Mouse (Mus musculus) splenic B cell, adult 2 months (primary cell): Measurements from ENCODE around the gene Ncf1.
A peak's percentile ranks its signal among the peaks of the same experiment; 100 is the strongest.

Experiments
- DNase-seq: peaks from one replicate; pipeline ENCODE4 v3.0.0-alpha.2; 2011; ENCODE audit warnings: low read depth, low spot score
- H3K27me3 ChIP-seq: 2 replicates; pipeline ENCODE4 v1.6.1; 2012; ENCODE audit warnings: mild to moderate bottlenecking, low read length, moderate library complexity, mixed read lengths; ENCODE audit not compliant: control insufficient read depth, poor library complexity, insufficient read depth, severe bottlenecking
- H3K36me3 ChIP-seq: 2 replicates; pipeline ENCODE4 v1.6.1; 2012; ENCODE audit warnings: mild to moderate bottlenecking, low read length, moderate library complexity, mixed read lengths; ENCODE audit not compliant: control insufficient read depth, poor library complexity, insufficient read depth, severe bottlenecking

Gene Ncf1

GRCm38 (mm10) chr5:134257349-134258031, 28.1 kb upstream of the Ncf1 start:
- H3K36me3 ChIP-seq, result peaks cover 15% of the 10 kb centered on the region
- no peak for DNase-seq
- no peaks in the 10 kb centered on the region for H3K27me3 ChIP-seq

- no peak for DNase-seq
- peaks cover 10% of the 10 kb centered on the region for H3K36me3 ChIP-seq
- no peaks in the 10 kb centered on the region for H3K27me3 ChIP-seq
Observed at GRCm38 (mm10) chr5:134255294-134255693, 25.9 kb upstream of the Ncf1 start.

DNA sequence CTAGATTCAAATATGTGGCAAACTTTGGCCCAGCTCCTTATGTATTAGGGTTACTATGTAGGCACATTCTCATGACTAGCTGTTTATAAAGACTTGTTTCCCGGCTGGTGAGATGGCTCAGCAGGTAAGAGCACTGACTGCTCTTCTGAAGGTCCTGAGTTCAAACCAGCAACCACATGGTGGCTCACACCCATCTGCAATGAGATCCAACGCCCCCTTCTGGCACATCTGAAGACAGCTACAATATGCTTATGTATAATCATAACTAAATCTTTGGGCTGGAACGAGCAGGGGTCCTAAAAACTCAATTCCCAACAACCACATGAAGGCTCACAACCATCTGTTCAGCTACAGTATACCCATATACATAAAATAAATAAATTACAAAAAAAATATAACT, 24.4 kb upstream of the Ncf1 start:
- Histone ChIP-seq H3K36me3 (peaks cover 7% of the 10 kb centered on the region), H3K27me3 (no peaks in the 10 kb centered on the region)
- DNase-seq, result peak; percentile 77

- DNase-seq, result no peak
- Histone ChIP-seq H3K36me3 (peaks cover 6% of the 10 kb centered on the region), H3K27me3 (no peaks in the 10 kb centered on the region)
Observed at GRCm38 (mm10) chr5:134251083-134251482, 21.7 kb upstream of the Ncf1 start.

DNA sequence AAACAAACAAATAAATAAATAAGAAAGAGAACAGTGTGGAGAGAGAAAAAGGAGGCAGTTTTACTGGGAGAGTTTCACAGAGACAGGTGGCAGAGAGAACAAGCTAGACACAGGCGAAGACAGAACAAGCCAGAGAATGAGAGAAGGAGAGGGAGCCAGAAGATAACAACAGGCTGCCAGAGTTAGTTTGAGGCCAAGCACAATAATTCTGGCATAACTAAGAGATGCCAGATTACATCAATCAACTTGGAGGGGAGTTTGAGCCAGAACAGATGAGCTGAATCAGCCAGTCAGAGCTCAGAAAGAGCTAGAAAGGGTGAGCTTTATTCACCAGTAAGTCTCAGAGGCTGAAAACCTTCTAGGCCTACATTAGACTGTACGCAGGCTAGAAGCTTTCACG, 21.2 kb upstream of the Ncf1 start:
- peaks cover 6% of the 10 kb centered on the region for H3K36me3 ChIP-seq
- no peaks in the 10 kb centered on the region for H3K27me3 ChIP-seq
- DNase-seq, result no peak

DNA sequence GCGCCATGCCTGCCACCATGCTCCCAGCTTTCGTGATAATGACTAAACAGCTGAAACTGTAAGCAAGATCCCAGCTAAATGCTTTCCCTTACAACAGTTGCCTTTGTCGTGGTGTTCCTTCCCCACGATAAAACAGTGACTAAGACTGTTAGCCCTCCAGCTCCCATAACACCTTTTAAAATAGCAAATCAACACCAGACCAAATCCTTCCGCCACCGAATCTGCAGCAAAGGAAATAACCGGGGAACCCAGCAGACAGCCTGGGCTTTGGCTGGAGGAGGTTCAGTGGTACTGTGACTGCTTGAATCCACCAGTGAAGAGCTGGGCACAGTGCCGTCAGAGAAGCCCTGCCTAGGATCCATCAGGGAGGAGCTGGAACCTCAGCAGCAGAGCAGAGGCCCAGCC, 19.8 kb upstream of the Ncf1 start:
- Histone ChIP-seq H3K27me3 (no peaks in the 10 kb centered on the region), H3K36me3 (peaks cover 8% of the 10 kb centered on the region)
- DNase-seq, result no peak

GRCm38 (mm10) chr5:134248608-134249244, 19.3 kb upstream of the Ncf1 start:
- Histone ChIP-seq H3K36me3 (peaks cover 7% of the 10 kb centered on the region), H3K27me3 (no peaks in the 10 kb centered on the region)
- no peak for DNase-seq

- Histone ChIP-seq H3K36me3 (peaks cover 6% of the 10 kb centered on the region), H3K27me3 (no peaks in the 10 kb centered on the region)
- DNase-seq, result no peak
Observed at GRCm38 (mm10) chr5:134246146-134246545, 16.7 kb upstream of the Ncf1 start.

DNA sequence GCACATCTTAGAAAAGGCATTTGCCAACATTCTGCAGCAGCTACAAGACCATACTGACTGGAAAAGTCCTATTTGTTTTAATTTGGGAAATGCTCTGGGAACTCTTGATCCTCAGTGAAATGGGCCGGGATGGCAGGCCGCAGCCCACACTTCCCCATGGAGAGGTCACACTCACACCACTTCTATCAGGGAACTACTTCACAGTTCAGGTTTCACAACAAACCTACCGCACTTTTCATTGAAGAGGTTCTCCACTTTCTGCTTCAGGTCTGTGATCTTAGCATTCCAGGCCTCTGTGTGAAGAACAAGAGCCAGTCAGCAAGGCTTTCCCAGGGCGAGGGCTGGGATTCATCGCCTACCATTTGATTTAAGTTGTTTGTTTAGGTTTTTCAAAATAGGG, 15.5 kb upstream of the Ncf1 start:
- Histone ChIP-seq H3K36me3 (peaks cover 10% of the 10 kb centered on the region), H3K27me3 (no peaks in the 10 kb centered on the region)
- DNase-seq, result no peak

GRCm38 (mm10) chr5:134243661-134244436, 14.4 kb upstream of the Ncf1 start:
- Histone ChIP-seq H3K27me3 (no peaks in the 10 kb centered on the region), H3K36me3 (peaks cover 10% of the 10 kb centered on the region)
- no peak for DNase-seq

DNA sequence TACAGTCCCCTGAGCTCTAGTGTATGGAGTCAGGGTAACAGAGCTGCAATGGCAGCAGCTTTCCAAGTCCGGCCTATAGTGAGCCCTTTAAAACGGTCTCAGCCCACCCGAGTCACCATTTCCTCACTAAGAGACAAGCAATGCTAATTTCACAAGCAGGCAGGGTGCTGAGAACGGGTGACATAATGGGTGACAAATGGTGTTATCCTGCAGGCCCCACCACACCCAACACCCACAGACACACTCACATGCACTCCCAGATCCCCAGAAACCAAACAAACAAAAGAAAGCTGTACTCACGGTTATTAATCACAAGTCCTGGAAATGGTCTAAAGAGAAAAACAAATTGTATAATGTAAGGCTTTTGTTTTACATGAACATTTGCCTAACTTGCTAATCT, 12.4 kb upstream of the Ncf1 start:
- Histone ChIP-seq H3K36me3 (peaks cover 10% of the 10 kb centered on the region), H3K27me3 (no peaks in the 10 kb centered on the region)
- no peak for DNase-seq

GRCm38 (mm10) chr5:134237936-134238760, 8.7 kb upstream of the Ncf1 start:
- Histone ChIP-seq H3K36me3 (peaks cover 5% of the 10 kb centered on the region), H3K27me3 (no peaks in the 10 kb centered on the region)
- no peak for DNase-seq

GRCm38 (mm10) chr5:134237508-134237907, 8.1 kb upstream of the Ncf1 start:
- Histone ChIP-seq H3K36me3 (peaks cover 5% of the 10 kb centered on the region), H3K27me3 (no peaks in the 10 kb centered on the region)
- no peak for DNase-seq

DNA sequence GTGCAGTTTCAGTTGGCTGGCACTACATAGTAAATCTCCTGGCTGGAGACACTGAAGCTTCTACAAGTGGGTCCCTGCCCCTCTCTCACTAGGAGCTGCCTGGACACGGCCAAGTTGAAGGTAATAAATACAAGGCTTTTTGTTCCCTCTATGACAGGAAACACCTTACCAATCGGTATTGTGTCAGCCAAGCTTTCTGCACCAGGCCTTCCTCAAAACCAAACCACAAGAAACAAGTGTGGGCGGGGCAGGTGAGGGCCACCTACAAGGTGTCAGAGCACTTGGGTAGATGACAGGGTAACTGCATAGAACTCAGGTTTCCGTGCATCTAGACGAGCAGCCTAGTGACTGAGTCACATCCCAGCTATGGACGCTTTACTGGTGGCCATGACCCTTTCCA, 7.4 kb upstream of the Ncf1 start:
- H3K27me3 ChIP-seq, result no peaks in the 10 kb centered on the region
- DNase-seq, result peak; percentile 89
- peaks cover 5% of the 10 kb centered on the region for H3K36me3 ChIP-seq
